Mouse (Mus musculus) effector memory CD4-positive, alpha-beta T cell, adult 5 months (primary cell): ENCODE data around the gene Zscan2. TPM values are rescaled to one million over a fixed set of nuclear protein-coding genes. Genes with fewer than 3 reads are reported as not detected.

ENCODE experiments used
- polyA plus RNA-seq: library from polyadenylated mRNA; unstranded; fragments of 100-300 nt; shearing (Covaris generic); gene quantifications from one replicate; pipeline ENCODE4 v1.2.1, GENCODE M21; 2017

Gene Zscan2
- polyA plus RNA-seq = 4.7 TPM

DNA sequence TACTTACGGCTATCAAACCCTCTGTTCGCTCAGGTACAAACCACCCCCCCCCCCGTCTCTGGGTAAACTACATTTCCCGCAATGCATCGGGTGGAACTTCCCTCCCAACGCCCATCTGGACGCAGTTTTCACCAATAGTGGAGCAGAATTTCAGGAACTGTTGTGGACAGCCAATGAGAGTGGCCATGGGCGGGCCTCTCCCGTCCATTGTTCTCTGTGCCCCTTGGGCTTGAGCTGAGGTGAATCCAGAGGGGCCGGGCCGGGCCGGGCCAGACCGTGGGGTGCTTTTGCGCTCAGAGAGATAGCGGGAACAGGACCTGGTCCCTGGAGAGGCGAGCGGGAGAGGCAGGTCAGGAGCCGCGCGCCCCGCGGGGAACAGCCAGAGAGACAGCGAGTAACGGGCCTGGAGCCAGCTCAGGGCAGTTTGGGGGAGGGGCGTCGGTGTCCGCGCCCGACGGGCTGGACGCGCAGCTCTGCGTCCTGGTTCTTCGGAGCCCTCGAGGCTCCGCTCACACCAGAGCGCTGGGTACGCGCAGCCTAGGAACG, at the start of gene Zscan2:
Gene Zscan2, plus strand, starts transcription at position 192 of the 546 bp plus-strand sequence.

DNA sequence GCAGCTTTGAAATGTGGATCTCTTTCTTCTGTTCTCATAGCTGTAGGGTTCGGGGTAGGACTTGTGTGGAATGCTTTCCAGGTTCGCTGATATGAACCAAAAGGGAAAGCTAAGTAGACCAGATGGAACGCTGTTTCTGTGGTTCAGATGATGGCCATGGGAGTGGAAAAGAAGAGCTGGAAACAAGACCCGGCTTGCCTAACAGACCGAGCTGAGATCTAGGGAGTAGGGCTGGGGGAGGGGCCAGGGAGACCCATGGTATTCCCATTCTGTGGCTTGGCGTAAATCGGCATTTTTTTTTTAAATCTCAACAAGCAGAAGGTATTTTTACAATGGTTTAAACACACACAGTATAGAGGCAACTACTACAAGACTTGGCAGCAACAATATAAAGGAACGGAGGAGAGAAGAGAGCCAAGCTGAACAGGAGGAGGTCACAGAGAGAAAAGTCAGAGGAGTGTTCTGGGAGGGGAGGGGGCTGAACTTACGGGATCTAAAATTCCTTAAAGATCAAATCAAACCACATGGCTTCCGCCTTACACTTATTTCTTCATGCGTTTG, 34.8 kb upstream of the Zscan2 start, which contains the start of gene Iqgap1:
Gene Iqgap1, minus strand, starts transcription at position 132 of the 561 bp plus-strand sequence.

DNA sequence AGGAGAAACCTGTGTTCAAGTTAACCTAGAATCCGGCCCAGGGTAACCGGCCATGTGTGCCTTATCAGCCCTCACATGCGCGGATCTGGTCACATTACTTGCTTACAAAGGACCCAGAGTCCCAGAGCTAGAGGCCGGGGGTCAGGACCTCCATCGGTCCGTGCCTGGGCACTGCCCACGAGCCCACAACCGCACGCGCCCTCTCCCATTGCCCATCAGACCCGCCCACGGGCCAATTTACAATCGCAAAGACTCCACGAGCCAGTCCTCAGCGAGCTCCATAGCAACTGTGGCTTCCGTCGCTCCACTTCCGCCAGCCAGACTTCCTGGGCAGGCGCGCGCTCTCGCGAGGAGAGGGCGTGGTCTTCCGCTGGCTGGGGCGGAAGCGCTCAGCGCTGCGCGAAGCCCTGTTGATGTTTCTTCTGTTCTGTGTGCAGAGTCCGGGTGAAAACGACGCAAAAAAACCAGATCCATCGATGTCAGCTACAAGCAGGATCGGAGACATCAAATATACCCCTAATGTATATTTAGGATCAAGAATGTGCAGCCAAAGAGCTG, 40.3 kb downstream of the Zscan2 start, which contains the start of gene Wdr73:
Gene Wdr73, minus strand, starts transcription at position 326 of the 558 bp plus-strand sequence.

DNA sequence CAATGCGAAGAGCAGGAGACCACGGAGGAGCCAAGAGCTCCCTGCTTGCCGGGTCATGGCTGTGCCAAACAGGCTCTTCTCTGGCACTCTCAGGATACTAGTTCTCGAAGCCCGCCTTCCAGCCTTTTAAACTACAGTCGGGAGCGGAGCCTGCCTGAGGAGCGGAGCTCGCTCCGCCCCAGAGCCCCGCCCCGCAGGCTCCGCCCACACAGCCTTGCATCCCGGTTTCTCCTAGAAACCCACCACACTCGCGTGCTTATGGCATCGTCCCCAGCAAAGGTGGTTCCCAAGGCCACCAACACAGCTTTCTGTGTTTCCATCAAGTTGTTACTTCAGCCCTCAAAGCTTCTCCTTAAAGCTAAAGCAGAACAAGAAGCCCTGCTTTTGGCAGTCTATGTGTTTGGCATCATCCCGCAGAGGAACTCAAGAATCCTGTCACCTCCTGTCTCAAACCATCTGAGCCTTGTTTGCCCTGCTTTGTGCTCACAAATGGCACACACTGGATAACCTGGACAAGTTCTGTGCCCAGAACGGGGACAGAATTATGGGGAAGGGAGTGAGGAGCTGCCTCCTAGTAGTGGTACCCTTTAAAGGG, 44.3 kb downstream of the Zscan2 start, which contains the start of gene Nmb:
Gene Nmb, minus strand, starts transcription at position 156 of the 595 bp plus-strand sequence.

Other genes starting within 250 kb of the Zscan2 start
- 44.1 TPM for gene Crtc3, start 172.0 kb upstream of the Zscan2 start, polyA plus RNA-seq
- gene Iqgap1, start 34.9 kb upstream of the Zscan2 start, polyA plus RNA-seq = 286 TPM
- gene Wdr73, start 40.3 kb downstream of the Zscan2 start, polyA plus RNA-seq = 12.8 TPM
- 36.5 TPM for gene Nmb, start 44.2 kb downstream of the Zscan2 start, polyA plus RNA-seq
- 265 TPM for gene Sec11a, start 86.9 kb downstream of the Zscan2 start, polyA plus RNA-seq
- 82.9 TPM for gene Zfp592, start 132.8 kb downstream of the Zscan2 start, polyA plus RNA-seq
- gene Alpk3, start 196.7 kb downstream of the Zscan2 start, polyA plus RNA-seq = 0.14 TPM